Mouse (Mus musculus) hindbrain, embryonic 11.5 days (tissue): Measurements from ENCODE around the gene Wnk2. TPM values are rescaled to one million over a fixed set of nuclear protein-coding genes. Genes with fewer than 3 reads are reported as not detected.

ENCODE experiments used
- ATAC-seq: fragments of 200-750 bp; cut with Nextera tagmentation; 2 replicates; pipeline ENCODE4 v1.8.0; 2017; ENCODE audit warnings: mild to moderate bottlenecking, moderate TSS enrichment, moderate library complexity; ENCODE audit not compliant: low FRiP score
- DNase-seq: peaks from one replicate; pipeline ENCODE4 v3.0.0-alpha.2; 2015; ENCODE audit warnings: low spot score
- H3K27ac ChIP-seq: fragments of 300-500 bp; sonication (generic); 2 replicates; pipeline ENCODE4 v1.5.1; 2014; ENCODE audit warnings: mild to moderate bottlenecking, low read depth, low read length
- H3K27me3 ChIP-seq: fragments of 300-500 bp; sonication (generic); 2 replicates; pipeline ENCODE4 v1.6.1; 2014; ENCODE audit warnings: mild to moderate bottlenecking, low read length, moderate library complexity, mixed read lengths; ENCODE audit not compliant: control insufficient read depth, insufficient read depth
- H3K36me3 ChIP-seq: fragments of 300-500 bp; sonication (generic); 2 replicates; pipeline ENCODE4 v1.6.1; 2014; ENCODE audit warnings: mild to moderate bottlenecking, low read length, moderate library complexity, mixed read lengths; ENCODE audit not compliant: control insufficient read depth, insufficient read depth
- H3K4me1 ChIP-seq: fragments of 300-500 bp; sonication (generic); replicated peaks from 2 replicates; pipeline ENCODE4 v1.6.1; 2014; ENCODE audit warnings: low read length, mixed read lengths; ENCODE audit not compliant: control insufficient read depth, insufficient read depth
- H3K4me2 ChIP-seq: fragments of 300-500 bp; sonication (generic); replicated peaks from 2 replicates; pipeline ENCODE4 v1.6.1; 2014; ENCODE audit warnings: mild to moderate bottlenecking, low read depth, low read length
- H3K4me3 ChIP-seq: fragments of 300-500 bp; sonication (generic); 2 replicates; pipeline ENCODE4 v1.5.1; 2014; ENCODE audit warnings: low read depth, low read length
- H3K9ac ChIP-seq: fragments of 300-500 bp; sonication (generic); 2 replicates; pipeline ENCODE4 v1.6.1; 2014; ENCODE audit warnings: low read depth, low read length
- H3K9me3 ChIP-seq: fragments of 300-500 bp; sonication (generic); 2 replicates; pipeline ENCODE4 v1.6.1; 2016; ENCODE audit warnings: low read length; ENCODE audit not compliant: control insufficient read depth
- WGBS: fragments of 180-500 bp; shearing (Covaris S2); extraction: QIAGEN DNeasy Blood & Tissue Kit; methylation state at CpG from one replicate; pipeline ENCODE4 v1.1.7; 2014; 5-methylcytosine and 5-hydroxymethylcytosine counted together
- polyA plus RNA-seq: library from polyadenylated mRNA; unstranded; fragments of >200 nt; fragmentation: Nextera tagmentation; extraction: Ambion mirVana; gene quantifications from 2 replicates; pipeline ENCODE4 v1.2.1, GENCODE M21; 2014

Gene Wnk2
- polyA plus RNA-seq, 1 experiment from 2014 or later = 11.0 TPM

DNA sequence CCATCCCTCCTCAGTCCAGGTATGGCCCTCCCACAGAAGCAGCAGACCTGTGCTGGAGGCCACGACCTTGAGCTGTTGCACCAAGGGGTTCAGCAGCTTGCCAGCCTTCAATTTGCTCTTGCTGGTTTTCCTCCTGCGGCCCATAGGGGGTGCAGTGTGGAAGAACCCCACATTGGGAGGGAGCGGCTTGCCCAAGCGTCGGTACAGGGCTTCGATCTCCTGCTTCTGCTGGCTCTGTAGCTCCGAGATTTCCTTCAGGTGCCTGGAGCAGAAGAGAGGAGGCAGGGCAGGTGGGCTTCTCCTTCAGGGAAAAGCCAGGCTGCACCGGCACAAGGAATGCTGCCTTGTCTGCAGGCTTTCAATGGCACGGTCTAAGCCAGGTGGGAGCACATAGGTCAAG lies 95.3 kb downstream of the Wnk2 start:
- H3K9me3 ChIP-seq = no peaks in the 10 kb centered on the region
- no peak overlapping the region for H3K9ac ChIP-seq
- no peaks in the 10 kb centered on the region for H3K4me1 ChIP-seq
- no peak overlapping the region for H3K4me3 ChIP-seq
- peaks cover 6% of the 10 kb centered on the region; the same call in 1 of the 2 replicates for H3K36me3 ChIP-seq
- WGBS = 56% methylated on average over 9 of the region's 9 CpGs
- H3K4me2 ChIP-seq = no peak overlapping the region
- DNase-seq (peak; percentile 33), ATAC-seq (no peak)
- no peak overlapping the region for H3K27ac ChIP-seq
- H3K27me3 ChIP-seq = no peaks in the 10 kb centered on the region

DNA sequence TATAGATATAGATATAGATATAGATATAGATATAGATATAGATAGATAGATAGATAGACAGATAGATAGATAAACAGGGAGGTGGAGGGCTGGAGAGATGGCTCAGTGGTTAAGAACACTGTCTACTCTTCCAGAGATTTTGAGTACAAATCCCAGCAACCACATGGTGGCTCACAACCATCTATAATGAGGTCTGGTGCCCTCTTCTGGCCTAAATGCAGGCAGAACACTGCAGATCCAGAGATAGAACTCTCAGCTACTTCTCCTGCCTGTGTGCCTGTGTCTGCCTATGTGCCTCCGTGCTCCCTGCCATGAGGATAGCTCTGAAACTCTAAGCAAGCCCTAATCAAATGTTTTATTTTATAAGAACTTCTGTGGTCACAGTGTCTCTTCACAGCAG lies 100.4 kb downstream of the Wnk2 start:
- no peak for ATAC-seq
- no peak overlapping the region for H3K27ac ChIP-seq
- H3K4me2 ChIP-seq = no peak overlapping the region
- no peaks in the 10 kb centered on the region for H3K27me3 ChIP-seq
- H3K9me3 ChIP-seq = no peaks in the 10 kb centered on the region
- H3K9ac ChIP-seq = no peak overlapping the region
- peaks cover 4% of the 10 kb centered on the region; the same call in 1 of the 2 replicates for H3K4me1 ChIP-seq
- DNase-seq = no peak
- no peaks in the 10 kb centered on the region for H3K36me3 ChIP-seq
- H3K4me3 ChIP-seq = no peak overlapping the region
- 83% methylated on average over 1 of the region's 1 CpGs for WGBS

DNA sequence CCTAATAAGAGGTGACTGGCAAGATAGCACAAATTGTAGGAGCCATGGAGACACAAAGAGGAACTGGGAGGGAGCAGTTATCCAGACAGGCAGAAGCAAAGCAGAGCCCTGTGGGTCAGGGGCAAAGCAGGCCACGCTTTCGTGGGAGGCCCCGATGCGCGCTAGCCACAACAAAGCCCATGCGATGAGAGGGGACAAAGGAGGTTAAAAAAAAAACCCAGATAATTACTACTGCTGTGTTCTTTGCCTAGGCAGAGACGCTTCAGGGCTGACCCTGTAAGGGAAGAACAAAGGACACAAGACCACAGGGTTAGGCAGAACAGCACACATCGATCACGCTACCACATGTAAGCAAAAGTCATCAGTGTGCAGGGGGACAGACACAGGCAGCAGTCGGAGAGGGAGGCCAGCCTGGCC lies 103.7 kb downstream of the Wnk2 start:
- 20% methylated on average over 10 of the region's 10 CpGs for WGBS
- ATAC-seq (peak; percentile 64; the same call in 1 of the 2 replicates), DNase-seq (peak; percentile 50)
- Histone ChIP-seq H3K27ac (peak overlapping the region; percentile 66), H3K9me3 (no peaks in the 10 kb centered on the region), H3K36me3 (no peaks in the 10 kb centered on the region), H3K9ac (peak overlapping the region; percentile 24), H3K4me2 (no peak overlapping the region), H3K4me3 (no peak overlapping the region), H3K27me3 (no peaks in the 10 kb centered on the region), H3K4me1 (peaks cover 4% of the 10 kb centered on the region; the same call in 1 of the 2 replicates)

DNA sequence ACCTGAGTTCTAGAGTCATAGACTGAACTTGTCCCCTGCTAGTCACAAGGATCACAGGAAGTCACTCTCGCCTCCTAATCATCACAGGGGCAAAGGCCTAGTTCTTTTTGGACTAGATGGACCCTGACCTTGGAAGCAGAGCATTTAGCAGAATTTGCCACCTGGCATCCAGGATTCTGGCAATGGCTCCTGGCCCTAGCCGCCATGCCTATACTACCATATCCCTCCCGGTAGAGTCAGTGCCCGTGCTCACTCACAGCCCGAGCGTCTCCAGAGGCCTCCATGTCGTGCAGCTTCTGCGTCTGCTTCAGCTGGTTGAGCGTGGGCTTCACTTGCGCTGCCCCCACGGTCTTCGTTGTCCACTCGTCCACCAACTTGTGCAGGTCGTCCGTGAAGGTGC lies 105.4 kb downstream of the Wnk2 start:
- 91% methylated on average over 15 of the region's 15 CpGs for WGBS
- H3K27ac ChIP-seq = no peak overlapping the region
- no peak overlapping the region for H3K4me2 ChIP-seq
- no peak overlapping the region for H3K9ac ChIP-seq
- no peaks in the 10 kb centered on the region for H3K27me3 ChIP-seq
- no peaks in the 10 kb centered on the region for H3K9me3 ChIP-seq
- no peaks in the 10 kb centered on the region for H3K36me3 ChIP-seq
- ATAC-seq (no peak), DNase-seq (no peak)
- peaks cover 4% of the 10 kb centered on the region for H3K4me1 ChIP-seq
- H3K4me3 ChIP-seq = no peak overlapping the region

DNA sequence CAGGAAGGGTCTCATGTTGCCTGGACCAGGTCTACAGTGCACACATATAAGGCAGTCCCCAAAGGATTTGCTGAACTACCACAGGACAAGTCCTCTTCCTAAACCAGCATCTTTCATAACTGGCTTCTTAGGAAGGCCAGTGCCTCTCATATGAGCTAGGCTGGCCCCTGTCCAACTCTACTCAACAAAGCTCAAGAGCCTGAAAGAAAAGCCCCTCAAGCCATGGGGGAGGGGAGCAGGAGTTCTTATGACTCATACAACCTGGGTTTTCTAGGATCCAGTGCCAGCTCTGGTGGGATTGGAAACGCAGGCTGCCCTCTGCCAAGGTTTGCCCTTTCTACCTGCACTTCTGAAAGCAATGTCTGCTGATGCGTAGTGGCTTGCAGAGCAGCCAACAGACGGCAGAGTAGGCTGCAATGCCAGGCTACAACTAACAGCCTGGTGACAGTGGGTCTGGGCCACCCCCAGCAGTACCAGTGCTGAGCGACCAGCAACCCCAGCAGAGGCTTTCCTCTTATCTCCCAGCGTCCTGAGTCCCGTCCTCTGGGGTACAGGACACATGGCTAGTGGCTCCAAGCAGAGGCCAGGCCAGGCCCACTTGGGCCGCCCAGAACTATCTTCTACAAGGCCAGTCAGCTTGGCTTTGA lies 110.8 kb downstream of the Wnk2 start:
- DNase-seq (peak; percentile 16), ATAC-seq (no peak)
- H3K4me3 ChIP-seq = no peak overlapping the region
- 0 out of 2 replicates have a peak, but pooled peaks cover 3% of the 10 kb centered on the region for H3K36me3 ChIP-seq
- no peak overlapping the region for H3K27ac ChIP-seq
- WGBS = 83% methylated on average over 7 of the region's 7 CpGs
- no peaks in the 10 kb centered on the region for H3K27me3 ChIP-seq
- no peaks in the 10 kb centered on the region; the same call in 1 of the 2 replicates for H3K4me1 ChIP-seq
- no peaks in the 10 kb centered on the region for H3K9me3 ChIP-seq
- H3K9ac ChIP-seq = no peak overlapping the region
- H3K4me2 ChIP-seq = no peak overlapping the region

DNA sequence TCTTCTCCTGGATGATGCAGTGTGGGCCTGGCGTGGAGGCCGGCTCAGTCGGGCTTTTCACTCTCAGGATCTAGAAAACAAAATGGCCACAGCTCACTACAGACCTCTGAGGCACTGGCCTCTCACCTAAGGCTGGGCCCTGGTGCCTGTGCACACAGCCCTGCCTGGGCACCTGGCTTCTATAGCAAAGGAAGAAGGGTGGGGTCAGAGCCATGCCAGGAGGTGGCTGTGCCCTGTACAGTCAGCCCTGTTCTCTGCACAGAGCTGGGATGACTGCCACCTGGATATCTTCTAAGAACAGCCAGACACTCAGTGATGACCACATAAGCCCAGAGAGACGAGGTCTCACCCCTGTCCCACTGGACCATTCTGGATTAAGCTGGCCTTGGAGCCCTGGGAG lies 111.4 kb downstream of the Wnk2 start:
- Histone ChIP-seq H3K9ac (no peak overlapping the region), H3K27ac (no peak overlapping the region), H3K4me1 (no peaks in the 10 kb centered on the region; the same call in 1 of the 2 replicates), H3K27me3 (no peaks in the 10 kb centered on the region), H3K36me3 (0 out of 2 replicates have a peak, but pooled peaks cover 3% of the 10 kb centered on the region), H3K4me2 (no peak overlapping the region), H3K9me3 (no peaks in the 10 kb centered on the region), H3K4me3 (no peak overlapping the region)
- ATAC-seq = no peak
- no peak for DNase-seq
- 96% methylated on average over 4 of the region's 4 CpGs for WGBS

DNA sequence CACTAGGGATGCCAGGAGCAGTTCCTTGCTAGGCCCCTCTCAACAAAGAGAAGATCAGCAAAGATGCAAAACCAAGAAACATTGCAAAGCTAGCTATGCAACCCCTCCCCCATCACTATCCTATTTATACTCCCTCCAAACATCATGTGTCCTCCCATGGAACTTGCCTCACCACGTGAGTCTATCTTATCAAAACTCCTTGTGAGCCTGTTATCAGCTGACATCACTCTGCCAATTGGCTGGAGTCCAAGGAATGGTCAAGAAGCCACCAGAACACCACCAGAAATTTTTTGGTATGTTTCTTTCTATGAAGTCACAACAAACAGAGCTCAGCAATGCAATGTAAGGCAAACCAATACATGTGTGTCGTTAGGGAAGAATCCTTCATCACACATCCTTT lies 116.8 kb downstream of the Wnk2 start:
- H3K36me3 ChIP-seq = 0 out of 2 replicates have a peak, but pooled peaks cover 3% of the 10 kb centered on the region
- no peak overlapping the region for H3K4me3 ChIP-seq
- no peaks in the 10 kb centered on the region for H3K9me3 ChIP-seq
- WGBS = 87% methylated on average over 2 of the region's 2 CpGs
- ATAC-seq = no peak
- no peak overlapping the region for H3K4me2 ChIP-seq
- no peaks in the 10 kb centered on the region for H3K4me1 ChIP-seq
- H3K27ac ChIP-seq = no peak overlapping the region
- DNase-seq = no peak
- H3K27me3 ChIP-seq = no peaks in the 10 kb centered on the region
- H3K9ac ChIP-seq = no peak overlapping the region

DNA sequence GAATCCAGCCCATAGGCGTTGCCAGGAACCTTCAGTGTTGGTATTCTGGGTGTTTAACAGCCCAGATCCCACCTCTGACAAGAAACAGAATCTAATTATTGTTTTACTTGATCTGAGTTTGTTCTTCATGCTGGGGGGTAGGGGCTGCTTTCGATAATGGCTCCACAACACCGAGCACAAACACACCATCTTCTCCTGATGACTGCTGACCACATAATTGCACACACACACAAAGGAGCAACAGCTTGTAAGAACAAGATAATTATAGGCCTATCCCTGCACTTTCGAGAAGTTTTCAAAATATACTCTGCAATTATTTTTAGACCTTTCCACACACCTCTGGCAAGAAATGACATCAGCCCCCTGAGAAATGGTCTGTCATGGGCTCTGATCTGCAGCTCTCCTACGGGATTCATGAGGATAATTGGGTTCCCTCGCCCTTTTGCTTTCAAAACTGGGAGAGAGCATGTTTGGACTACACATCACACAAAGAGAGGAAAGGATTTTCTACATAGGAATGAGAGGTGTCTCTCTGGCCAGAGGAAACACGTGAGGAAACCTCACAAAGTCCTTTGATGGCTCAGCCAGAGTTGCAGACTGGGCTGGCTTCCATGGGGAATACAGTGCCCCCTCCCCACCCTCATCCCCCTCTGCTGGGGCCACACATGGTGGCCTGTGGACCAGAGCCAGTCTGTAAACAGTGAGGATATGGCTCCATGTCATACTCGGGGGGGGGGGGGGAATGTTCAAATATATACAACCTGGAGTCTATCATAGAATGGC lies 118.9 kb downstream of the Wnk2 start:
- ATAC-seq (no peak), DNase-seq (no peak)
- Histone ChIP-seq H3K27me3 (no peaks in the 10 kb centered on the region), H3K4me2 (no peak overlapping the region), H3K4me3 (no peak overlapping the region), H3K9me3 (no peaks in the 10 kb centered on the region), H3K4me1 (no peaks in the 10 kb centered on the region), H3K9ac (no peak overlapping the region), H3K27ac (no peak overlapping the region), H3K36me3 (no peaks in the 10 kb centered on the region)
- 74% methylated on average over 8 of the region's 8 CpGs for WGBS

DNA sequence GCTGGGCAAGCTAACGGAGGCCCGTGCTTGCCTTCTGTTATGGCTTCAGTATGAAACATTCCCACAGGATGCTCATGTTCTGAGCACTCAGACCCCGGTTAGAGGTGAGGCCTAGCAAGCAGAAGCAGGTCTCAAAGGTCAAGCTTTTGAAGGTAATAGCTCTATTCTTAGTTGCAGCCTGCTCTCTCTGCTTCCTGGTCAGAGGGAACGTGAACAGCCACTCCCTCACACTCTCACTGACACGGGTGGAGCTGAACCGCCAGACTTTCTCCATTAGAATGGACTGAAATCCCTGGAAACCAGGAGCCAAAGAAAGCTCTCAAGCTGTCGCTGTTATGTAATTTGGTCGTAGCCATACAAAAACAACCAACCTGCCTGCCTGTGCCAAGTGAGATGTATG lies 120.8 kb downstream of the Wnk2 start:
- no peak for ATAC-seq
- Histone ChIP-seq H3K36me3 (no peaks in the 10 kb centered on the region), H3K9ac (no peak overlapping the region), H3K4me3 (no peak overlapping the region), H3K27ac (no peak overlapping the region), H3K27me3 (no peaks in the 10 kb centered on the region), H3K9me3 (no peaks in the 10 kb centered on the region), H3K4me1 (no peaks in the 10 kb centered on the region), H3K4me2 (no peak overlapping the region)
- WGBS = 83% methylated on average over 8 of the region's 8 CpGs
- DNase-seq = no peak
